In the genomic region with DNA sequence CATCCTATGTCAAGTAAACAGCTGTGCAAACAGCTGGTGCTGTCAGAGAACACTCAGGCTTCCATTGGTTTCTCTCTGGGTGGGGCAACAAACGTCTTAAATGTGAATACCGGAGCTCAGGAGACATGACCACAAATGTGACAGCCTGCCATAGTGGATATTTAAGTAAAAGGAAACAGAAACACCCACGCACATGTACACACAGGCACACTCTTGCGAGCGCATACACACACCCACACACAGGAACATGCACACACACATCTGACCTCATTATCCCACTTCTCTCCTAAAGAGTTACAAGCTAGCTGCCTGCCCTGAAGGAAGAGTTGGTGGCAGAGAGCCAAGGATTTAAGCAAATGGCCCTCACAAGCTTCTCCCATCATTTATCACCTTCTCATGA, we compare ENCODE assay signal across 8 mouse cellular contexts.
"Had no signal": no experiment of that assay in that cellular context is flagged by ENCODE, and none has a peak within 500 bp of the region (broad histone marks: within the 10 kb centered on the region; RNA-seq: fewer than 3 reads in every experiment).

No protein-coding gene starts in this region.

- H3K9me3 ChIP-seq: limb, embryonic 15.5 days; liver, embryonic 12.5 days; midbrain, embryonic 10.5 days; midbrain, embryonic 15.5 days had no signal

- H3K4me2 ChIP-seq: limb, embryonic 15.5 days; liver, embryonic 12.5 days; midbrain, embryonic 15.5 days had no signal

- H3K27me3 ChIP-seq: liver, embryonic 12.5 days had no signal

- H3K27ac ChIP-seq: limb, embryonic 15.5 days; liver, embryonic 12.5 days; midbrain, embryonic 10.5 days; midbrain, embryonic 15.5 days; stomach, postnatal 0 days had no signal

- ATAC-seq: liver, embryonic 12.5 days; midbrain, embryonic 15.5 days had no signal

- H3K9ac ChIP-seq: limb, embryonic 15.5 days; liver, embryonic 12.5 days; midbrain, embryonic 15.5 days had no signal

- H3K4me1 ChIP-seq: limb, embryonic 15.5 days; liver, embryonic 12.5 days; midbrain, embryonic 10.5 days; midbrain, embryonic 15.5 days had no signal

- H3K36me3 ChIP-seq: limb, embryonic 15.5 days; liver, embryonic 12.5 days; midbrain, embryonic 10.5 days; midbrain, embryonic 15.5 days had no signal

- H3K4me3 ChIP-seq: limb, embryonic 15.5 days; liver, embryonic 12.5 days; midbrain, embryonic 10.5 days; midbrain, embryonic 15.5 days had no signal

- DNase-seq: kidney, adult 2 months; kidney, postnatal 25 days; thymus, postnatal 4 days had no signal
